Comparison of ENCODE assay signal across 8 mouse cellular contexts in genomic region chr12:99564301-99564910, GRCm38 (mm10). TPM values are rescaled to one million over a fixed set of nuclear protein-coding genes. Genes with fewer than 3 reads are reported as not detected.
DNase-seq lines count a peak whose midpoint lies in the region; ATAC-seq and TF ChIP-seq lines count a peak whose summit lies in the region.

No protein-coding gene starts in this region.

- intact Hi-C loops in gastrocnemius, adult 2 months (cut with DNase I): loop anchor here (5.0 to 10.0 kb wide), 5 partner anchors 158 to 467 kb away; no protein-coding TSS in a partner anchor

- H3K4me3 ChIP-seq in gastrocnemius, adult 2 months: peak overlapping the region; percentile 97
- peak overlapping the region; percentile 78 for H3K4me3 ChIP-seq in forebrain, embryonic 10.5 days
- no peak overlapping the region for H3K4me3 ChIP-seq in limb, embryonic 11.5 days (ENCODE audit: low read depth, low read length)
- no peak overlapping the region for H3K4me3 ChIP-seq in neural tube, embryonic 12.5 days

- DNase-seq in gastrocnemius, adult 2 months: peak; percentile 17
- no peak for DNase-seq in gastrocnemius, adult 8-10 months (ENCODE audit: low spot score in 2 of 2)
- DNase-seq in 416B (ENCODE audit: low read depth): peak; percentile 78
- no peak for DNase-seq in forebrain, embryonic 10.5 days (ENCODE audit: extremely low spot score, low spot score)
- DNase-seq in limb, embryonic 11.5 days (ENCODE audit: low spot score): peak; percentile 27
- DNase-seq in gastrocnemius, adult 18-20 months (ENCODE audit: low spot score): no peak

- H3K27ac ChIP-seq in gastrocnemius, adult 2 months: peak overlapping the region; percentile 58
- H3K27ac ChIP-seq in forebrain, embryonic 10.5 days: peak overlapping the region; percentile 94; the same call in 1 of the 2 replicates
- no peak overlapping the region for H3K27ac ChIP-seq in limb, embryonic 11.5 days (replicated peaks; ENCODE audit: low read depth, low read length)
- H3K27ac ChIP-seq in neural tube, embryonic 12.5 days: no peak overlapping the region

- H3K9ac ChIP-seq in limb, embryonic 11.5 days (ENCODE audit: low read length): no peak overlapping the region
- no peak overlapping the region for H3K9ac ChIP-seq in neural tube, embryonic 12.5 days

- H3K4me2 ChIP-seq in limb, embryonic 11.5 days (ENCODE audit: low read depth, severe bottlenecking): peak overlapping the region; percentile 63; the same call in 1 of the 2 replicates
- peak overlapping the region; percentile 73 for H3K4me2 ChIP-seq in neural tube, embryonic 12.5 days (replicated peaks)

- no peaks in the 10 kb centered on the region for H3K9me3 ChIP-seq in forebrain, embryonic 10.5 days
- H3K9me3 ChIP-seq in limb, embryonic 11.5 days (ENCODE audit: control insufficient read depth, low read length): no peaks in the 10 kb centered on the region
- H3K9me3 ChIP-seq in neural tube, embryonic 12.5 days: no peaks in the 10 kb centered on the region

- no peaks in the 10 kb centered on the region for H3K36me3 ChIP-seq in forebrain, embryonic 10.5 days (replicated peaks)
- H3K36me3 ChIP-seq in limb, embryonic 11.5 days (ENCODE audit: control insufficient read depth, insufficient read depth, low read length): no peaks in the 10 kb centered on the region
- H3K36me3 ChIP-seq in neural tube, embryonic 12.5 days: no peaks in the 10 kb centered on the region

- peaks cover 39% of the 10 kb centered on the region for H3K4me1 ChIP-seq in forebrain, embryonic 10.5 days
- peaks cover 14% of the 10 kb centered on the region for H3K4me1 ChIP-seq in limb, embryonic 11.5 days (ENCODE audit: control insufficient read depth, insufficient read depth, low read length)
- peaks cover 15% of the 10 kb centered on the region for H3K4me1 ChIP-seq in neural tube, embryonic 12.5 days

- no peak for TF ChIP-seq CTCF in gastrocnemius, adult 2 months (IDR thresholded peaks at IDR 0.05)

- H3K27me3 ChIP-seq in forebrain, embryonic 10.5 days (ENCODE audit: poor library complexity, severe bottlenecking): no peaks in the 10 kb centered on the region
- H3K27me3 ChIP-seq in limb, embryonic 11.5 days (ENCODE audit: control insufficient read depth, insufficient read depth, low read length): no peaks in the 10 kb centered on the region
- H3K27me3 ChIP-seq in neural tube, embryonic 12.5 days (replicated peaks): no peaks in the 10 kb centered on the region

- no peak for ATAC-seq in limb, embryonic 11.5 days (ENCODE audit: insufficient number of reproducible peaks, low FRiP score, low TSS enrichment, low read depth)
- ATAC-seq in neural tube, embryonic 12.5 days (ENCODE audit: low FRiP score, low read depth): no peak
- no peak for ATAC-seq in frontal cortex, adult (ENCODE audit: low TSS enrichment)

- 33% methylated on average over 9 of the region's 9 CpGs for WGBS in forebrain, embryonic 10.5 days
- WGBS in limb, embryonic 11.5 days: 19% methylated on average over 9 of the region's 9 CpGs
- WGBS in neural tube, embryonic 12.5 days: 29% methylated on average over 9 of the region's 9 CpGs

RNA-seq across cellular contexts. Expression of gene Foxn3, which starts 1.0 kb away (rescaled TPM):
- 100 to 1,000 TPM; 190 to 201 TPM for total RNA-seq in gastrocnemius, adult 2 months (2021)
- total RNA-seq in gastrocnemius, adult 8-10 months (2022): 100 to 1,000 TPM; 171 to 255 (median 210) TPM
- 46.4 and 47.3 TPM in 2 replicates for polyA plus RNA-seq in forebrain, embryonic 10.5 days (2016; fragmentation: Nextera tagmentation; extraction: Ambion mirVana)
- 95.2 and 95.6 TPM in 2 replicates for polyA plus RNA-seq in limb, embryonic 11.5 days (2014; fragmentation: Nextera tagmentation; extraction: Ambion mirVana)
- 88.9 and 93.3 TPM in 2 replicates for polyA plus RNA-seq in neural tube, embryonic 12.5 days (2016; fragmentation: Nextera tagmentation; extraction: Ambion mirVana)
- total RNA-seq in gastrocnemius, adult 18-20 months (2021): 100 to 1,000 TPM; 187 to 214 TPM

Comparison
In these comparisons a context has a peak if more than half of its experiments do, and no peak if none do; other contexts are left out.
1. DNase-seq: peak in gastrocnemius, adult 2 months (single experiment), 416B (single experiment) and limb, embryonic 11.5 days (single experiment); none in gastrocnemius, adult 8-10 months (0 of 2), forebrain, embryonic 10.5 days (single experiment) and gastrocnemius, adult 18-20 months (single experiment).
2. H3K27ac ChIP-seq: peak in gastrocnemius, adult 2 months (single experiment) and forebrain, embryonic 10.5 days (single experiment); none in limb, embryonic 11.5 days (single experiment) and neural tube, embryonic 12.5 days (single experiment).
3. H3K4me3 ChIP-seq: peak in gastrocnemius, adult 2 months (single experiment) and forebrain, embryonic 10.5 days (single experiment); none in limb, embryonic 11.5 days (single experiment) and neural tube, embryonic 12.5 days (single experiment).